Mouse (Mus musculus) hematopoietic stem cell, adult 5-6 weeks (primary cell): ENCODE measurements around the gene Tcf23. TPM values are rescaled to one million over a fixed set of nuclear protein-coding genes. Genes with fewer than 3 reads are reported as not detected.

ENCODE experiments used
- ATAC-seq, 2 experiments: fragments of 125-278 bp in 1 of 2; replicated peaks in 1 of 2; 2 replicates each; pipeline ENCODE4 v1.8.0; 2016 to 2017; ENCODE audit warnings: inconsistent platforms in 2 of 2, mild to moderate bottlenecking in 2 of 2, moderate number of reproducible peaks in 2 of 2, low read depth in 1 of 2, moderate TSS enrichment in 1 of 2; ENCODE audit not compliant: low FRiP score in 2 of 2, poor library complexity in 2 of 2, severe bottlenecking in 2 of 2, insufficient read depth in 1 of 2, low TSS enrichment in 1 of 2
- total RNA-seq: library from RNA; stranded (forward); fragments of 172-1452, 232-1000 nt; gene quantifications from 2 replicates; pipeline ENCODE4 v1.2.3, GENCODE M21; 2017

The Tcf23 gene
- total RNA-seq, result not detected in 2 replicates

DNA sequence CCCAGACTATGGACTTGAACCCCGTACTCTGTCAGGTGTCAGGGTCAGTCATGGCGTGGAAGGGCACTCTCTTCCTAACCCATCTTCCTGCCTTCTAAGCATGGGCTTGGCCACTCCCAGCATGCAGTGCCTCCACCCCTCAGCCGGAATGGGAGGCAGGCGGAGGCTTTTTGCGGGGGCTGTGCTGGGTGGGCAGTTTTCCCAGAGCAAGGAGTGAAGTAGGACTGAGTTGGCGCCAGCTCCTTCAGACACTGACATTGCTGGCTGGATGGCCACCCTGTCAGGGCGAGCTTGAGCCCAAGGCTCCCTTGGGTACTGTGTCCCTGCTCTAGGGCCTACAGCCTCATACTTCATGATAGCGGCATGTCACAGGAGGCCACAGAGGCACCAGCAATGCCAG is at the start of gene Tcf23:
Gene Tcf23, plus strand, starts transcription at position 247 of the 400 bp plus-strand sequence.
- no peak for ATAC-seq

DNA sequence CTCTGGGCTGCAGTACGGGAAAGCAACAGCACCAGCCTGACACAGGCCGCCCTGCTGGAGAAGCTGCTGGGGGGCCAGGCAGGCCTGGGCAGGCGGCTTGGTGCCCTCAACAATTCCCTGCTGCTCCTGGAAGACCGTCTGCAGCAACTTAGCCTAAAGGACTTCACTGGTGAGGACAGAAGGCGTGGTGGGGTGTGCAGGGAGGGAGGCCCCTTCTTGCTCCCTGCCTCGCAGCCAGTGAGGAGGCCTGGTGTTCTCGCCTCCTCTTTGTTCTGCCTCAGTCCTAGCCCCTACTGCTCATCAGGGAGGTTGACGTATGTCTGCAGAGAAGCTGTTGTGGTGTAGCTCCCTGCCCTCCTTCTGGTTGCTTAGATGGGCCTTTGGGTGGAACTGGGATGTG is 49.8 kb upstream of the Tcf23 start:
- no peak for ATAC-seq

DNA sequence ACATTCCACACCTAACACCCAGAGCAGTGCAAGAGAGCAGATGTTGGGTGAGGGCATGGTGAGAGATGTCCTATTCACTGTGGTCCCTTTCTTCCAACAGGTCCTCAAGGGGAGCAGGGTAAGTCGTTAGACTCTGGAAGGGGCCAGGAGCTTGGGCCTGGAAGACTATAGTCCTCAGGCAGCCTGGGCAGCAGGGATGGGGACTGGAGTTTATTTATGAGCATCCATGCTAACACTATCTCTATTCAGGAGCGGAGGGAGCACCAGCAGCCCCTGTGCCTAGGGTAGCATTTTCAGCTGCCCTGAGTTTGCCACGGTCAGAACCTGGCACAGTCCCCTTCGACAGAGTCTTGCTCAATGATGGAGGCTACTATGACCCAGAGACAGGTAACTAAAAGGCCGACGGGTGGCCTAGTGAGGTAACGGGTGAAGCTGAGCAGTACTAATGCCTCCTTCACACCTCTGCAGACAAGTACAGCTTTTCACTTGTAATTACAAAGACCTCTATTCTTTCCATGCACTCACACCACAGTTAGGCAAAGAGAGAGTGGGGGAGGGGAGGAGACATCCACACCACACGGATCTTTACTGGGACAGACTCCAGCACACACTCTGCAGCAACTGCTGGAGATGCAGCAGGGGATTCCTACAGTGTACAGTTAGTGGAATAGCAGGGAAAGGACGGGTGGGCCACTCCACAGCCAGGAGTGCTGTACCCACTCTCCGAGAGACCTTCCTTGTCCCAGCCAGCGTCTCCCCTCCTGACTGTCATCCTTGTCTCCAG is 48.4 kb upstream of the Tcf23 start:
- ATAC-seq, result no peak

DNA sequence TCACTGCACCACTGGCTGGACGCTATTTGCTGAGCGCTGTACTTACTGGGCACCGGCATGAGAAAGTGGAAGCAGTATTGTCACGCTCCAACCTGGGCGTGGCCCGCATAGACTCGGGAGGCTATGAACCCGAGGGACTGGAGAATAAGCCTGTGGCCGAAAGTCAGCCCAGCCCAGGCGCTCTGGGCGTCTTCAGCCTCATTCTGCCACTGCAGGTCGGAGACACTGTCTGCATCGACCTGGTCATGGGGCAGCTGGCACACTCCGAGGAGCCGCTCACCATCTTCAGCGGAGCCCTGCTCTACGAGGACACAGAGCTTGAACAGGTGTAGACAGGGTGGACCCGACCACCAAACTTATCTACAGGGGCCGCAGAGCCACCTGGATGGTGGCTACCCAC is 47.8 kb upstream of the Tcf23 start:
- ATAC-seq, result no peak

DNA sequence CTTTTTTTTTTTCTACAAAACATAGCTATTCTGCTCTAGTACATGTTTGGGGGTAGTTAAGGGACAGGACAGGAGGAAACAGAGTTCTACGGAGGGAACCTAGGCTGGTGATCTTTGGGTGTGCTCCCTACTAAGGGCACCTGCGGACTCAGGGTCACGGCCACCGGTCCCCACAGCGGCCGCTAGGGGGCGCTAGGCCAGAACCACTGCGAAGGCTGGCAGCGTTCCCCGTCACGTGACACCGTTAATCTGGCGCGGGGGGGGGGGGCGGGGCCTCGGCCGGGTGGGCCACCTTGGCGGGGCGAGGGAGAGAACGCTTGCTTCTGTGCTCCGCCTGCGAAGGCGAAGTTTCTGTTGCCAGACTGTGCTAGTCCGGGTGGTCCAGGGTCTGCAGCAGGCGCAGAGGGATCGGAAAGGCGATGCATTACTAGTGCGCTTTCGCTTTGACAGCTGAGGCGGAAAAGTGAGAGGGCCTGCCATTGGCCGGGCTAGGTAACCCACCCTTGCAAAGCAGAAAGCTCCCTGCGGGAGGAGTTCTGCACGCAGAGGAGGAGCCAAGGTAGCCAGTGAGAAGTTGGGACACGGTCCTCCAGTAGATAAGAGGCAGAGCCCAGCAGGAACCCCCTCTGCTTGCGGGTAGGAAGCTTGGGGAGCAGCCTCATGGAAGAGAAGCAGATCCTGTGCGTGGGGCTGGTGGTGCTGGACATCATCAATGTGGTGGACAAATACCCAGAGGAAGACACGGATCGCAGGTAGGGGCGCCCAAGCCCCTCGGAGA is 47.0 kb upstream of the Tcf23 start, which contains the start of gene Khk:
Gene Khk, plus strand, starts transcription at position 176 of the 778 bp plus-strand sequence.
- ATAC-seq, result peak; percentile 90 to 95

DNA sequence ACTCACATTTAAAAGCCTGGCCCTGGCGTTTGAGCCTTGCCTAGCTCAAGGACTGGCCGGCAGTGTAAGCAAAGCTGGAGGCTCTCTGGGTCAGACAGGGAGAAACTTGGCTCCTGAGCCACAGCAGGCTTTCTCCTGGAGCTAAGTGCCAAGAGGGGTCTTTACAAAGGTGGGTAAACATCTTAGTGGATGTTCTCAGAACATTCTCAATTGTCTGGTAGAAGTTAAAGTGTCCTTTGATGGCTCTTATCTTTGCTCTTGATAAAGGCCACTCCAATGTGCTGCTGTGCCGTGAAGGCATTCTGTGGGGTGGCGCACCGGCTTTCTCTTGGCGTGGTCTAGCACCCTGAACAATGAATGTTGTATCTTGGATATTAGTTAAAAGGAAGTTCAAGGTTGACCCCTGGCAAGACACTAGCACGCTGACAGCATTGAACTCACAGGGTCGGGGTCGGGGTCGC is 45.9 kb upstream of the Tcf23 start:
- ATAC-seq, result no peak

DNA sequence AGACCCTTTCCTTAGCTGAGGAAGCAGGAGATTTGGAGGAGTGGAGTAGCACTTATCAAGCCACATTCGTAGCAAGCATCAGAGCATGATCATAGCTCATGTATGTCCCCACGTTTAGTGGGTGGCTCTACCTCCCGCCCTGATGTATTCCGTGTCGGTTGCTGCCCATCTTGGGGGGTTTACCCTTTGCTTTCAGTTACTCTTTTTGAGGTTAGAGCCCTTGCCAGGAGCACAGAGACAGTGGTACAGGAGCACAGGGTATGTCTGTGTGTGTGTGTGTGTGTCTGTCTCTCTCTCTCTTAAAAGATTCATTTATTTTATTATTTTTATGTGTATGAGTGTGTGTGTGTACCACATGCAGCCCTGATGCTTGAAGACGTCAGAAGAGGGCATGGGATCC is 45.3 kb upstream of the Tcf23 start:
- ATAC-seq, result no peak

DNA sequence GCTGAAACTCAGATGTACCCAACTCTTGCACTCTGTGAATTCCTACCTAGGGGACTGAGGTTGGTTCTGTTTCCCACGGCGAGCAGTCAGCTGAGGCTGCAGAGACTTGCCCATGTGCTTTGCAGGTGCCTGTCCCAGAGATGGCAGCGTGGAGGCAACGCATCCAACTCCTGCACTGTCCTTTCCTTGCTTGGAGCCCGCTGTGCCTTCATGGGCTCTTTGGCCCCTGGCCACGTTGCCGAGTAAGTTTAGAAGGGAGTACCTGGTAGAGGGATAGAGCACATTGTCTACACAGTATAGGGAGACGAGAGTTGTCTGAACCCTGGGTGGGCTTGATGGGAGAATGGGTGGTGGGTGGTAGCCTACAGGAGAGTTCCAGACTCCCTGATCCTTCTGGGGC is 43.8 kb upstream of the Tcf23 start:
- ATAC-seq, result no peak

DNA sequence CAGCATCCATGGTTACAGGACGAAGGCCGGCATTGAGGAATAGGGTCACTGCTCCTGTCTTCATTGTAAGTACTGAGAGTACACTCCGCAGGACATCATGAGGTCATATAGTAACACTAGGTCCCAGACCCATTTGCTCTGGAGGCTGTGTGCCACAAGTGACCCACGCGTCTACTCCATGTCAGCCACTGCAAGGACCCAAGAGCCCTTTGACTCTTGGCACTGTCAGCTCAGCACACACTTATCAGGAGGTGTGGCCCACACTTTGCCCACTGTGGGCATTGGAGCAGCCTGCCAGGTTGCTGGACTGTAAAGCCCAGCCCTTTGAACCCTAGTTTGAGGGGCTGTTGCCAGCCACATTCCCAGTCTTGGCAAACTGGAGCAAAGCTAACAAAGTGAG is 43.2 kb upstream of the Tcf23 start:
- ATAC-seq, result no peak

DNA sequence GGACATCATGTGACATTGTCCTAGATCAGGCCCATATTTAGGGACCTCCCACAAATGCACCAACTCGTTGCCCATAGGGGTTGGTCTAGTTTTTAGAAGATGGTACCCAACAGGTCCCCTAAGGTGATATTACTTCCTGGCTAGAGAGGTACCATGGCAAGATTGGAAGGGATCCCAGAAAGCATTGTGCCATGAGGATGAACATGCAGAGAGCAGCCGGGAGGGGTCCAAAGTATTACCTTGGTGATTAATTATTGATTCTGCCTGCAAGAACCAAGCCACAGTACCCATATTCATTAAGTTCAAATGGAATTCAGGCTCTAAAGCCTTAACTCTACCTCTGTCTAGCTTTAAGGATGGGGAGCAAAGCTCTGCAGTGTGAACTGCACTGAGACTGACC is 42.4 kb upstream of the Tcf23 start:
- ATAC-seq, result no peak

DNA sequence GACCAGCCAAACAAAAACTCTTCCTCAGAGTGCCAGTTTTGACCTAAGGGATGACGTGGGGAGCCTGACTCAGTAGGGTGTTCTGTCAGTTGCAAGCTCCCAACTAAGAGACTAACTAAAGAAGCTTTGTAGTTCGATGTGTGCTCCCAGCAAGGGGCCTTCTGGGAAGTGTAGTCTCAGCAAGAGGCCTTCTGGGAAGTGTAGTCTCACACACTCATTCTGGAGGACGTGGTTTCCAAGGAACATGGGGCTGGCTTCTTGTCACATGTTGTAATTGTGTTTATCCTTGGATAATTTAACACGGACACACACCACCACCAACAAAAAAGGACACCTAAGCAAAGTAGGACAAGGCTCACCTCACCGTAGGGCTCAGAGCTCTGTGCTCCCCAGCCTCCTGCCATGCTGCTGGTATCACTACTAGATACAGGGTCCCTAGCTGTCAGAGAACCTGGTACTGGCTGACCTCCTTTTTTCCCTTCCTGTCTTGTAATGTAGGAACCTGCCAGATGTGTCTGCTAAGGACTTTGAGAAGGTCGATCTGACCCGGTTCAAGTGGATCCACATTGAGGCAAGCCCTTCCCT is 40.4 kb upstream of the Tcf23 start:
- no peak for ATAC-seq

DNA sequence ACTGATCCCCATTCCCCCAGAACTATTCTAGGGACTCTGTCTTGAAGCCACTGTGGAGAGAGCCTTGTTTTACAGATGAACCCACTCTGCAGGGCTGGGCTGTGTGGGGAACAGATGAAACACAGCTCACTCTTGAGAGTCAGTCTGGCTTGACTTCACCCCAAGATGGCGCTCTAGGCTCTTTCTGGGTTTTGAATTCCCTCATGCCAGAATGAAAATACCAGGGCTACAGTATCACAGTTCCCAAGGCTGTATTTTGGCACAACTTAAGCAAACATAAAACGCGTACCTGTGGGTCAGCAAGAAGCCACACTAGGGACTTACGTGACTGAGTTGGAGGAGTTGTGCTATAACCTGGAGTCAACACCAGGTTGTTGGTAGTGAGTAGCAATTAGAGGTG is 38.3 kb upstream of the Tcf23 start:
- ATAC-seq, result peak; percentile 23 to 53; a peak in 3 of 4 replicates

DNA sequence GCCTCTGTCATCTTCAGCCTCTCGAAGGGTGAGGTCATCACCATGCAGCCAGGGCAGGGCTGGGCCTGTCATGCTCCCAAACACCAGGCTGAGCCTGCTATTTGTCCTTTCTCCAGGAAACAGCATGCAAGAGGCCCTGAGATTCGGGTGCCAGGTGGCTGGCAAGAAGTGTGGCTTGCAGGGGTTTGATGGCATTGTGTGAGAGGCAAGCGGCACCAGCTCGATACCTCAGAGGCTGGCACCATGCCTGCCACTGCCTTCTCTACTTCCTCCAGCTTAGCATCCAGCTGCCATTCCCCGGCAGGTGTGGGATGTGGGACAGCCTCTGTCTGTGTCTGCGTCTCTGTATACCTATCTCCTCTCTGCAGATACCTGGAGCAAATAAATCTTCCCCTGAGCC is 37.6 kb upstream of the Tcf23 start:
- ATAC-seq, result no peak

DNA sequence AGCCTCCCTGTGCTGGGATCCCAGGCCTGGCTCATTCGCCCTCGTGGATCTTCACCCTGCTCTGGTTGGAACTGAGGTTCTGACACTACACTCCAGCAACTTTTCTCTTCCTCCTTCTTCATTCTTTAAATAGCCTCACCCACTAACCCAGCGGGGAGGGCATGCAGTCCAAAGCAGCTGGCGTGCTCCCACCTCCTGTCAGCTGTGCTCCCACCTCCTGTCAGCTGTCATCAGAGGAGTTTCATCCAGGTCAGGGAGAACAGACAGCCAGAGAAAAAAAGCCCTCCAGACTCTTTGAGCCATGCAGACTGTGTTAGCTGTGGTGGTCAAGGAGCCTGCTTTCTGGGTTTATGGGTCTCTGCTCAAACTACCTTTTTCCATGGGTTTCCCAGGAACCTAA is 37.1 kb upstream of the Tcf23 start:
- no peak for ATAC-seq

DNA sequence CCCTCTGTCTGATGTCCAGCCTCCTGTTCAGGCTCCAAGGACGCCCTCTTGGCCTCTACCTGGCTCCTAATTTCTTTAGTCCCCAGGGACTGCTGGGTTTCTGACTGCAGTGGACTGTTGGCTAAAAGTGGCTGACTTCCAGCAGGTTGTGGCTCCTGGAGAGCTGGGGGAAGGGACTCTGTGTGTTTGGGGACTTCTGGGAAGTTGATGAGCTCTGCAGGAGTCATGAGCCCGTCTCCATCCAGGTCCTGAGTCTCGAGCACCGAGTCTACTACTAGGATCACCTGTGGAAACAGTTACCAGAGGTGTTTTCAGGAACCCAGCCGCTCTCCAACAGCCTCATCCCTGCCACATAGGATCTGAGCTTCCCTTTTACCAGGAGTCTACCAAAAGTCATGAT is 34.8 kb upstream of the Tcf23 start:
- ATAC-seq, result no peak

DNA sequence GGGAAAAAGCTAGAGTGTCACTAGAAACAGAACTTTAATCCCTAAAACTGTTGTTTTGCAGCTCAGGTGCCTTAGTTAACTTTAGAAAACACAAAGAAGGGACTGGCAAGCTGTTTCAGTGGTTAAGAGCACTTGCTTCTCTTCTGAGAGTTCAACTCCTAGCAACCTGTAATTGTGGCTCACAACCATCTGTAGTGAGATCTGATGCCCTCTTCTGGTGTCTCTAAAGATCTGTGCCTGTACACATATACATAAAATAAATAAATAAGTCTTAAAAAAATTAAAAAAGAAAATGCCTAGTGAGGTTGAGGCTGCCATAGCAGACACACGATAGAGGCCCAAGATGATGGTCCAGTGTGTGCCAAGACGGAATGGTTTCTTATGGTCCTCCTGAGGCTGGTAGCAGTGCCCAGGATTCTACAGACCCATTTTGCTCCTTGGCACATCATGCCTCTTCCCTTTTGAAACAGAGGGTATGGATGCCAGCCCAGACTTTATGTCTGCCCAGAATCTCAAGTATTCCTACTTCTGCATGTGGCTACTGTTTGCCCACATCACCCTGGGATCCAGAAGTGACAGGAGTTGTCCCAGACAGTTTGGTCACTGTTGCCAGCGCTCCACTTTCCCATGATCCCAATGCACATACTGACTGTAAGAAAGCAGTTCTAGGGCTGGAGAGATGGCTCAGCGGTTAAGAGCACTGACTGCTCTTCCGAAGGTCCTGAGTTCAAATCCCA is 33.6 kb upstream of the Tcf23 start:
- no peak for ATAC-seq

DNA sequence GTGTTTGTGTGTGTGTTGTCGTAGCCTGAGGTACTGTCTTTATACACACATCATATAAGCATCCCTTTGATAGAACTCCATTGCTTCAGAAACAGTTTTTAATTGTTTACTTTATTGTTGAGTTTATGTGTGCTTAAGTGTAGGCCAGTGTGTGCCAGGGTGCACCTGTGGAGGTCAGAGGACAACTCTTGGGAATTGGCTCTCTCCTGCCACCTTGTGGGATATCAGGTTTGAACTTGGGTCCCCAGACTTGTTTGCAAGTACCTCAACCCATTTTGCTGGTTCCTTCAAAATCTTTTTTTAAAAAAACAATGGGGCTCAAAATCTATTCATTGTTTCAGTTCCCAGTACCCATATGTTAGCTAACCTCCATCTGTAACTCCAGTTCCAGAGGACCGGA is 25.5 kb upstream of the Tcf23 start:
- ATAC-seq, result no peak

DNA sequence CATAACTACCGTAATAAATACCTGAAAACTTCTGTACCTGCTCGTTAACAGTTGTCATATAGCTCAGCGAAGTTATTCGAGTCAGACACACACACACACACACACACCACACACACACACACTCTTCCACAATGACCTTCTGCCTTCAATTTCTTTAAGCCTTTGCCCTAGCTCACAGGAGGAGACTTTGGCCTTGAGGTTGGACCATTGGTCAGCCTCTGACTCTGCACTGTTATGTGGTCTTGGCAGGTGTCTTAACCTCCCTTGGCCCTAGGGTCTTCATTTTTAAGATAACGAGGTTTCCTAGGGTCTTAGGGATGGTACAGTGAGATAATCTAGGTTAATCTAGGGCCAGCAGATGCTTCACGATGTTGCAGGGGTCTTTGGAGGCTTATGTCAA is 24.1 kb upstream of the Tcf23 start:
- no peak for ATAC-seq
